Mouse (Mus musculus) CD4-positive, CD25-positive, alpha-beta regulatory T cell, adult 9 weeks (primary cell): ENCODE results near the gene Olfr317. TPM values are rescaled to one million over a fixed set of nuclear protein-coding genes. Genes with fewer than 3 reads are reported as not detected.

Source experiments
- polyA plus RNA-seq: library from polyadenylated mRNA; unstranded; fragments of 100-300 nt; shearing (Covaris generic); gene quantifications from one replicate; pipeline ENCODE4 v1.2.1, GENCODE M21; 2017

The Olfr317 gene
- polyA plus RNA-seq: not detected

GRCm38 (mm10) chr11:58738792-58739262 lies at the start of gene Olfr317:
Gene Olfr317 (minus strand): TSS chr11:58739212.

GRCm38 (mm10) chr11:58782480-58783089 lies 43.6 kb upstream of the Olfr317 start, which contains the start of gene Olfr314:
Gene Olfr314 (plus strand): TSS chr11:58782952.

GRCm38 (mm10) chr11:58772888-58773287 lies 33.9 kb upstream of the Olfr317 start, which contains the start of gene Olfr315:
Gene Olfr315 (plus strand): TSS chr11:58773188.

GRCm38 (mm10) chr11:58752434-58752833 lies 13.4 kb upstream of the Olfr317 start, which contains the start of gene Olfr316:
Gene Olfr316 (plus strand): TSS chr11:58752734.

GRCm38 (mm10) chr11:58723914-58724313 lies 15.1 kb downstream of the Olfr317 start, which contains the start of gene Olfr318:
Gene Olfr318 (minus strand): TSS chr11:58724014.

GRCm38 (mm10) chr11:58698862-58699261 lies 40.1 kb downstream of the Olfr317 start, which contains the start of gene Olfr319:
Gene Olfr319 (plus strand): TSS chr11:58699162.

Other genes starting within 250 kb of the Olfr317 start
- not detected for gene Olfr332, start 246.7 kb downstream of the Olfr317 start, polyA plus RNA-seq
- gene Olfr331, start 236.6 kb downstream of the Olfr317 start, polyA plus RNA-seq: not detected
- not detected for gene Olfr330, start 204.4 kb downstream of the Olfr317 start, polyA plus RNA-seq
- gene Olfr329-ps, start 192.8 kb downstream of the Olfr317 start, polyA plus RNA-seq: not detected
- not detected for gene Olfr328, start 183.6 kb downstream of the Olfr317 start, polyA plus RNA-seq
- gene Olfr224, start 168.7 kb downstream of the Olfr317 start, polyA plus RNA-seq: not detected
- not detected for gene Olfr325, start 161.5 kb downstream of the Olfr317 start, polyA plus RNA-seq
- gene Olfr324, start 144.1 kb downstream of the Olfr317 start, polyA plus RNA-seq: not detected
- not detected for gene 2210407C18Rik, start 123.1 kb downstream of the Olfr317 start, polyA plus RNA-seq
- not detected for gene Olfr323, start 108.7 kb downstream of the Olfr317 start, polyA plus RNA-seq
- not detected for gene Trim58, start 98.7 kb downstream of the Olfr317 start, polyA plus RNA-seq
- not detected for gene Olfr322, start 80.4 kb downstream of the Olfr317 start, polyA plus RNA-seq
- not detected for gene Olfr320, start 58.1 kb downstream of the Olfr317 start, polyA plus RNA-seq
- gene Olfr319, start 40.0 kb downstream of the Olfr317 start, polyA plus RNA-seq: not detected
- gene Olfr318, start 15.2 kb downstream of the Olfr317 start, polyA plus RNA-seq: 0.09 TPM
- not detected for gene Olfr316, start 13.5 kb upstream of the Olfr317 start, polyA plus RNA-seq
- not detected for gene Olfr315, start 34.0 kb upstream of the Olfr317 start, polyA plus RNA-seq
- 0.10 TPM for gene Olfr314, start 43.7 kb upstream of the Olfr317 start, polyA plus RNA-seq
- gene Fam183b, start 62.7 kb upstream of the Olfr317 start, polyA plus RNA-seq: not detected
- not detected for gene Olfr313, start 75.8 kb upstream of the Olfr317 start, polyA plus RNA-seq
- not detected for gene Olfr312, start 90.0 kb upstream of the Olfr317 start, polyA plus RNA-seq
- gene Olfr311, start 100.0 kb upstream of the Olfr317 start, polyA plus RNA-seq: not detected
- gene Gm12258, start 107.9 kb upstream of the Olfr317 start, polyA plus RNA-seq: 10.2 TPM
- 14.1 TPM for gene 2810021J22Rik, start 128.0 kb upstream of the Olfr317 start, polyA plus RNA-seq
- 12.8 TPM for gene Zfp39, start 165.0 kb upstream of the Olfr317 start, polyA plus RNA-seq
- not detected for gene Btnl10, start 178.7 kb upstream of the Olfr317 start, polyA plus RNA-seq
- gene Rnf187, start 199.7 kb upstream of the Olfr317 start, polyA plus RNA-seq: 12.4 TPM
- gene Hist3h2ba, start 209.7 kb upstream of the Olfr317 start, polyA plus RNA-seq: 25.7 TPM
- 18.3 TPM for gene Hist3h2a, start 215.5 kb upstream of the Olfr317 start, polyA plus RNA-seq
- gene Trim17, start 215.5 kb upstream of the Olfr317 start, polyA plus RNA-seq: 0.45 TPM
- 25.0 TPM for gene Trim11, start 238.9 kb upstream of the Olfr317 start, polyA plus RNA-seq